Mouse (Mus musculus) left cerebral cortex, adult 2 months (tissue): Measurements from ENCODE around the gene Alad. TPM values are rescaled to one million over a fixed set of nuclear protein-coding genes. Genes with fewer than 3 reads are reported as not detected.

ENCODE experiments used
- DNase-seq, 2 experiments: peaks; one replicate each; pipeline ENCODE4 v3.0.0; 2021 to 2022; ENCODE audit warnings: low spot score in 2 of 2, mixed read lengths in 1 of 2; ENCODE audit errors: extremely low spot score in 1 of 2
- H3K27ac ChIP-seq: fragments of 200-600 bp; 2 replicates; pipeline ENCODE4 v1.8.1; 2022
- H3K4me3 ChIP-seq: fragments of 200-600 bp; 2 replicates; pipeline ENCODE4 v1.8.1; 2022
- CTCF ChIP-seq: fragments of 200-600 bp; IDR thresholded peaks from 2 replicates; pipeline ENCODE4 v1.8.1; 2022; ENCODE audit warnings: antibody characterized with exemption, mild to moderate bottlenecking, moderate library complexity
- intact Hi-C: fragments of 180-260 bp; cut with DNase I; formaldehyde crosslinking; loops from one replicate; pipeline ENCODE4 v1.15.1; 2025
- total RNA-seq, 2 experiments: library from RNA; stranded (reverse); gene quantifications; 2 replicates each; pipeline ENCODE4 v1.2.3; 2021

The Alad gene
- total RNA-seq, 2 experiments from 2014 or later = 32.1 to 34.0 TPM

GRCm38 (mm10) chr4:62516579-62516978 lies 3.1 kb downstream of the Alad start:
- intact Hi-C loops = loop anchor here (5.0 kb wide), 2 partner anchors 59 to 109 kb away; partner anchors contain the start of genes Cdc26 and Prpf4
- no peak for TF ChIP-seq CTCF
- Histone ChIP-seq H3K27ac (no peak overlapping the region; the same call in 1 of the 2 replicates), H3K4me3 (no peak overlapping the region)
- no peak for DNase-seq

GRCm38 (mm10) chr4:62516079-62516478 lies 3.6 kb downstream of the Alad start:
- intact Hi-C loops = loop anchor here (5.0 kb wide), 2 partner anchors 59 to 109 kb away; partner anchors contain the start of genes Cdc26 and Prpf4
- Histone ChIP-seq H3K4me3 (no peak overlapping the region), H3K27ac (no peak overlapping the region; the same call in 1 of the 2 replicates)
- TF ChIP-seq CTCF = no peak; the same call in 1 of the 2 replicates
- DNase-seq = no peak

- intact Hi-C loops = loop anchor here (5.0 kb wide), 2 partner anchors 58 to 108 kb away; partner anchors contain the start of genes Cdc26 and Prpf4
Measured at GRCm38 (mm10) chr4:62515490-62515889, 4.2 kb downstream of the Alad start.

GRCm38 (mm10) chr4:62514995-62515394 lies 4.7 kb downstream of the Alad start:
- TF ChIP-seq CTCF = no peak
- H3K27ac ChIP-seq = no peak overlapping the region
- intact Hi-C loops = loop anchor here (5.0 kb wide), 2 partner anchors 58 to 108 kb away; partner anchors contain the start of genes Cdc26 and Prpf4
- DNase-seq = no peak
- no peak overlapping the region for H3K4me3 ChIP-seq

More at GRCm38 (mm10) chr4:62515490-62515889, 4.2 kb downstream of the Alad start:
- H3K27ac ChIP-seq = no peak overlapping the region
- no peak for DNase-seq
- no peak for TF ChIP-seq CTCF
- no peak overlapping the region for H3K4me3 ChIP-seq

GRCm38 (mm10) chr4:62513998-62514506 lies 5.7 kb downstream of the Alad start:
- no peak for TF ChIP-seq CTCF
- intact Hi-C loops = no loop called here
- H3K27ac ChIP-seq = no peak overlapping the region
- DNase-seq = no peak
- H3K4me3 ChIP-seq = no peak overlapping the region

GRCm38 (mm10) chr4:62509946-62510345 lies 9.8 kb downstream of the Alad start:
- intact Hi-C loops = no loop called here
- Histone ChIP-seq H3K27ac (no peak overlapping the region), H3K4me3 (no peak overlapping the region)
- TF ChIP-seq CTCF = no peak
- DNase-seq = no peak

GRCm38 (mm10) chr4:62508839-62509238 lies 10.9 kb downstream of the Alad start:
- no peak for DNase-seq
- TF ChIP-seq CTCF = no peak
- Histone ChIP-seq H3K4me3 (no peak overlapping the region), H3K27ac (no peak overlapping the region)
- intact Hi-C loops = no loop called here

GRCm38 (mm10) chr4:62506798-62507197 lies 12.9 kb downstream of the Alad start:
- peak; percentile 34 for TF ChIP-seq CTCF
- no peak for DNase-seq
- Histone ChIP-seq H3K27ac (no peak overlapping the region), H3K4me3 (no peak overlapping the region)
- intact Hi-C loops = no loop called here

GRCm38 (mm10) chr4:62505991-62506390 lies 13.7 kb downstream of the Alad start:
- no peak for TF ChIP-seq CTCF
- no peak overlapping the region for H3K4me3 ChIP-seq
- intact Hi-C loops = no loop called here

GRCm38 (mm10) chr4:62503374-62503970 lies 16.2 kb downstream of the Alad start, which contains the start of gene Hdhd3:
TSS of gene Hdhd3 (minus strand) at chr4:62503467.
- intact Hi-C loops = loop anchor here (5.0 kb wide), 1 partner anchor 96 kb away; the partner anchor contains the start of genes Cdc26 and Prpf4

More at GRCm38 (mm10) chr4:62505991-62506390, 13.7 kb downstream of the Alad start:
- H3K27ac ChIP-seq = no peak overlapping the region
- DNase-seq = no peak

GRCm38 (mm10) chr4:62502969-62503368 lies 16.7 kb downstream of the Alad start:
- H3K27ac ChIP-seq = no peak overlapping the region
- DNase-seq = no peak
- intact Hi-C loops = loop anchor here (1.0 to 5.0 kb wide), 2 partner anchors 22 to 96 kb away; partner anchors contain the start of genes 4933430I17Rik, Cdc26, Pole3 and Prpf4
- TF ChIP-seq CTCF = no peak
- no peak overlapping the region for H3K4me3 ChIP-seq

More at GRCm38 (mm10) chr4:62503374-62503970, 16.2 kb downstream of the Alad start, which contains the start of gene Hdhd3:
- TF ChIP-seq CTCF = no peak
- Histone ChIP-seq H3K27ac (peak within 1 kb of the TSS; percentile 95), H3K4me3 (peak within 1 kb of the TSS; percentile 82)
- DNase-seq = no peak
